In the genomic region with DNA sequence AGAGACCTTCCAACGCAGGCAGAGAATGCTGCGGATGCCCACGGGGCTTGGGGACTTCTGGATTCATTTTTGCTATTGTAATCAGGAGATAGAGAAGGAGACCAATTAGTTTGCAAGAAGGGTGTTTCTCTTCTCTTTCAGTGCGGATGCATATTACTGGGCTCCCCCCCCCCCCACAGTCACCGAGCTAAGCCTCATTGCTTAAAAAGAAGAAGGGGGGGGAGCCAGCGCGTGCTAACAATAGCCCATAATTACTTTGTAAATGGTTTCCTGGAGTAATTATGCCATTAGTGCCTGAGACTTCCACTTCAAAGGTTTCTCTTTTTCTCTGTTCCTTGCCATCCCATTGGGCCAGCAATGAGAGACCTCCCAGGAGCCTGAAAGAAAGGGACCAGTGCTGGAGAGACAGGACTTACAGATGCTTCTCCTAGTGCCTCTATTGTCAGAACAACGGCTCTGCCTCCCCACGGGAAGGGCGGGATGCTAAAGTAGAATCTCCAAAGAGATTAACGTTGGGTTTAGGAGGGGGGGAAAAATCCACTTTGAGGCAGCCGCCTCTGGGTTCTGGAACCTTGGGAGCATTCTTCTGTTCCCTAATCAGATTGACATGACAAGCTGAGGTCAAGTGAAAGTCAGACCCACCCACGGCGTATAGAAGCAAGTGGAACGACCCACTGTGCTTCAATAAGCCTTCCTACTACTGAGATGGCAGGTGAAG, we compare ENCODE assay signal across 14 mouse cellular contexts.
DNase-seq lines count a peak whose midpoint lies in the region; ATAC-seq lines count a peak whose summit lies in the region.
"Had no signal": no experiment of that assay in that cellular context is flagged by ENCODE, and none has a peak within 500 bp of the region (broad histone marks: within the 10 kb centered on the region; RNA-seq: fewer than 3 reads in every experiment).

No protein-coding gene starts in this region.

- peaks cover 10% of the 10 kb centered on the region for H3K4me1 ChIP-seq in neural tube, embryonic 11.5 days (ENCODE audit: control insufficient read depth, insufficient read depth, low read length)
- peaks cover 18% of the 10 kb centered on the region for H3K4me1 ChIP-seq in forebrain, embryonic 14.5 days (ENCODE audit: control insufficient read depth, insufficient read depth, low read length)
- H3K4me1 ChIP-seq in midbrain, embryonic 10.5 days: peaks cover 45% of the 10 kb centered on the region

- no peak for ATAC-seq in neural tube, embryonic 11.5 days (ENCODE audit: insufficient read depth, low FRiP score, low TSS enrichment)
- peak; percentile 84 for ATAC-seq in forebrain, embryonic 14.5 days
- ATAC-seq: lung, postnatal 0 days had no signal

- no peak overlapping the region for H3K27ac ChIP-seq in neural tube, embryonic 11.5 days (ENCODE audit: low read depth, low read length)
- peak overlapping the region; percentile 56; the same call in 1 of the 2 replicates for H3K27ac ChIP-seq in forebrain, embryonic 14.5 days (ENCODE audit: low read depth, low read length)
- H3K27ac ChIP-seq in midbrain, embryonic 10.5 days (replicated peaks): no peak overlapping the region; the same call in 1 of the 2 replicates
- H3K27ac ChIP-seq: kidney, embryonic 15.5 days had no signal

- DNase-seq in neural tube, embryonic 11.5 days (ENCODE audit: low spot score): peak; percentile 28
- no peak for DNase-seq in neural tube, embryonic 10.5 days (ENCODE audit: extremely low spot score, low spot score)
- peak; percentile 85 for DNase-seq in forebrain, embryonic 14.5 days (ENCODE audit: low spot score)
- DNase-seq in midbrain, embryonic 10.5 days (ENCODE audit: low spot score): peak; percentile 83
- DNase-seq in retina, postnatal 1 day: peak; percentile 97
- no peak for DNase-seq in right cerebral cortex, postnatal 25 days
- no peak for DNase-seq in heart, postnatal 10 days
- DNase-seq in layer of hippocampus, adult 9-11 months: no peak
- DNase-seq: adrenal gland, postnatal 36 days; cerebellum, adult 8-10 months; heart, postnatal 4 days; layer of hippocampus, postnatal 36 days had no signal

- no peaks in the 10 kb centered on the region for H3K9me3 ChIP-seq in neural tube, embryonic 11.5 days (ENCODE audit: control insufficient read depth, low read length)
- H3K9me3 ChIP-seq in forebrain, embryonic 14.5 days (replicated peaks; ENCODE audit: control insufficient read depth, low read length): no peaks in the 10 kb centered on the region
- no peaks in the 10 kb centered on the region for H3K9me3 ChIP-seq in midbrain, embryonic 10.5 days (replicated peaks)
- H3K9me3 ChIP-seq: kidney, embryonic 15.5 days had no signal

- no peaks in the 10 kb centered on the region for H3K36me3 ChIP-seq in neural tube, embryonic 11.5 days (ENCODE audit: control insufficient read depth, insufficient read depth, low read length)
- H3K36me3 ChIP-seq in forebrain, embryonic 14.5 days (ENCODE audit: control insufficient read depth, insufficient read depth, low read length): no peaks in the 10 kb centered on the region
- H3K36me3 ChIP-seq in midbrain, embryonic 10.5 days: no peaks in the 10 kb centered on the region
- H3K36me3 ChIP-seq: kidney, embryonic 15.5 days had no signal

- intact Hi-C loops in heart, postnatal 10 days (cut with DNase I): no loop called here

- no peaks in the 10 kb centered on the region; the same call in 1 of the 2 replicates for H3K27me3 ChIP-seq in neural tube, embryonic 11.5 days (ENCODE audit: control insufficient read depth, insufficient read depth, low read length)
- H3K27me3 ChIP-seq in forebrain, embryonic 14.5 days (replicated peaks; ENCODE audit: control insufficient read depth, insufficient read depth, low read length): no peaks in the 10 kb centered on the region; the same call in 1 of the 2 replicates
- H3K27me3 ChIP-seq in midbrain, embryonic 10.5 days (ENCODE audit: low read depth, poor library complexity, severe bottlenecking): peaks cover 93% of the 10 kb centered on the region

- H3K9ac ChIP-seq in neural tube, embryonic 11.5 days (ENCODE audit: low read length): no peak overlapping the region; the same call in 1 of the 2 replicates
- H3K9ac ChIP-seq in forebrain, embryonic 14.5 days (ENCODE audit: low read length): no peak overlapping the region
- H3K9ac ChIP-seq: kidney, embryonic 15.5 days had no signal

- WGBS in neural tube, embryonic 11.5 days: 3% methylated on average over 15 of the region's 15 CpGs
- WGBS in forebrain, embryonic 14.5 days: under 1% methylated on average over 14 of the region's 15 CpGs
- WGBS in midbrain, embryonic 10.5 days: 4% methylated on average over 15 of the region's 15 CpGs

- H3K4me2 ChIP-seq in neural tube, embryonic 11.5 days (ENCODE audit: low read depth): no peak overlapping the region
- H3K4me2 ChIP-seq in forebrain, embryonic 14.5 days (ENCODE audit: low read length): peak overlapping the region; percentile 24
- H3K4me2 ChIP-seq: kidney, embryonic 15.5 days had no signal

- no peak overlapping the region for H3K4me3 ChIP-seq in neural tube, embryonic 11.5 days (ENCODE audit: low read depth, low read length)
- no peak overlapping the region for H3K4me3 ChIP-seq in forebrain, embryonic 14.5 days (ENCODE audit: low read depth, low read length)
- peak overlapping the region; percentile 16; the same call in 1 of the 2 replicates for H3K4me3 ChIP-seq in midbrain, embryonic 10.5 days
- H3K4me3 ChIP-seq: kidney, embryonic 15.5 days had no signal

Comparison
In these comparisons a context has a peak if more than half of its experiments do, and no peak if none do; other contexts are left out.
1. DNase-seq: peak in neural tube, embryonic 11.5 days (single experiment), forebrain, embryonic 14.5 days (single experiment), midbrain, embryonic 10.5 days (single experiment) and retina, postnatal 1 day (single experiment); none in neural tube, embryonic 10.5 days (single experiment), right cerebral cortex, postnatal 25 days (single experiment), heart, postnatal 10 days (0 of 2) and layer of hippocampus, adult 9-11 months (single experiment).